Mouse (Mus musculus) CH12.LX (cell line): ENCODE data around the gene Ahsa1.

Source experiments
- CHD2 ChIP-seq: IDR thresholded peaks from 2 replicates; pipeline ENCODE4 v1.6.1; 2011; ENCODE audit warnings: low read length, improper control_type of control experiment
- CTCF ChIP-seq, 2 experiments: IDR thresholded peaks in 1 of 2; conservative IDR thresholded peaks in 1 of 2; 2 replicates each; pipeline ENCODE4 v1.5.1; 2011 to 2012; ENCODE audit warnings: low read depth in 2 of 2, low read length in 2 of 2, improper control_type of control experiment in 1 of 2, inconsistent platforms in 1 of 2, mild to moderate bottlenecking in 1 of 2, moderate library complexity in 1 of 2
- HCFC1 ChIP-seq: IDR thresholded peaks from 2 replicates; pipeline ENCODE4 v1.6.1; 2012; ENCODE audit warnings: low read depth, mild to moderate bottlenecking, inconsistent platforms, low read length, improper control_type of control experiment
- IRF4 ChIP-seq: IDR thresholded peaks from 2 replicates; pipeline ENCODE4 v1.6.1; 2014; ENCODE audit warnings: low read depth, mild to moderate bottlenecking, inconsistent platforms, low read length, improper control_type of control experiment
- NELFE ChIP-seq: IDR thresholded peaks from 2 replicates; pipeline ENCODE4 v1.6.1; 2011; ENCODE audit warnings: low read depth, low read length, improper control_type of control experiment
- POLR2A ChIP-seq: IDR thresholded peaks from 2 replicates; pipeline ENCODE4 v1.6.1; 2011; ENCODE audit warnings: low read depth, mild to moderate bottlenecking, improper control_type of control experiment, low read length
- TCF12 ChIP-seq: IDR thresholded peaks from 2 replicates; pipeline ENCODE4 v1.6.1; 2014; ENCODE audit warnings: low read depth, mild to moderate bottlenecking, inconsistent platforms, low read length, improper control_type of control experiment

- TF ChIP-seq HCFC1 (peak; percentile 27; the same call in 1 of the 2 replicates), POLR2A (peak; percentile 30; the same call in 1 of the 2 replicates), CHD2 (no peak), IRF4 (peak; percentile 40; the same call in 1 of the 2 replicates), CTCF (conservative IDR thresholded peaks at IDR 0.05 in 1 of 2, IDR thresholded peaks at IDR 0.05 in 1 of 2; ENCODE audit: low read depth in 2 of 2, low read length in 2 of 2) (no peak), TCF12 (peak; percentile 56; the same call in 1 of the 2 replicates), NELFE (no peak)
These were observed 29.3 kb upstream of the Ahsa1 start for GRCm38 (mm10) chr12:87236882-87237483.
